Mouse (Mus musculus) testis, adult 10 weeks (tissue): Measurements from ENCODE around the gene Dmrt1. TPM values are rescaled to one million over a fixed set of nuclear protein-coding genes. Genes with fewer than 3 reads are reported as not detected.

Source experiments
- polyA plus RNA-seq: library from polyadenylated mRNA; stranded (reverse); fragments of 350-450 nt; fragmentation: Illumina TruSeq; extraction: RNeasy Lipid Tissue Mini Kit (QIAGEN cat#74804); gene quantifications from one replicate; pipeline ENCODE4 v1.2.3, GENCODE M21; 2014; ENCODE audit warnings: low read depth, low replicate concordance

Dmrt1 gene
- polyA plus RNA-seq, result 29.4 TPM

GRCm38 (mm10) chr19:25505360-25506196 lies at the start of gene Dmrt1:
Gene Dmrt1 (plus strand): TSS chr19:25505618.

GRCm38 (mm10) chr19:25610015-25610410 lies 104.6 kb downstream of the Dmrt1 start, which contains the start of gene Dmrt3:
Gene Dmrt3 (plus strand): TSS chr19:25610301.

Other genes with a start within 250 kb of the Dmrt1 start
- gene Dmrt3, start 104.7 kb downstream of the Dmrt1 start, polyA plus RNA-seq, result 0.11 TPM
- gene Dmrt2, start 166.8 kb downstream of the Dmrt1 start, polyA plus RNA-seq, result 0.20 TPM